In genomic region chr17:43554516-43555403, GRCm38 (mm10) we compare ENCODE assay signal across 14 mouse cellular contexts. TPM values are rescaled to one million over a fixed set of nuclear protein-coding genes. Genes with fewer than 3 reads are reported as not detected.
A peak's percentile ranks its signal among the peaks of the same experiment; 100 is the strongest.
DNase-seq lines count a peak whose midpoint lies in the region; ATAC-seq and TF ChIP-seq lines count a peak whose summit lies in the region.
"Had no signal": no experiment of that assay in that cellular context is flagged by ENCODE, and none has a peak within 500 bp of the region (broad histone marks: within the 10 kb centered on the region; RNA-seq: fewer than 3 reads in every experiment).

No protein-coding gene starts in this region.

- peak overlapping the region; percentile 30; the same call in 1 of the 2 replicates for H3K4me2 ChIP-seq in heart, embryonic 13.5 days
- H3K4me2 ChIP-seq in liver, embryonic 14.5 days (ENCODE audit: low read depth) = no peak overlapping the region
- no peak overlapping the region for H3K4me2 ChIP-seq in forebrain, embryonic 15.5 days (replicated peaks)
- H3K4me2 ChIP-seq: hindbrain, embryonic 14.5 days; lung, embryonic 14.5 days; midbrain, embryonic 12.5 days; neural tube, embryonic 13.5 days had no signal

- H3K4me3 ChIP-seq in heart, embryonic 13.5 days = no peak overlapping the region
- H3K4me3 ChIP-seq in liver, embryonic 14.5 days (ENCODE audit: insufficient read depth in 1 of 2, low read depth in 2 of 2, low read length in 2 of 2) = no peak overlapping the region
- H3K4me3 ChIP-seq in forebrain, embryonic 15.5 days = no peak overlapping the region
- H3K4me3 ChIP-seq: left cerebral cortex, adult 2 months; midbrain, embryonic 12.5 days; neural tube, embryonic 13.5 days had no signal

- TF ChIP-seq EP300 in liver, embryonic 14.5 days (IDR thresholded peaks at IDR 0.05; ENCODE audit: low read depth) = 0 out of 2 replicates have a peak, but pooled peaks have one; percentile 11

- H3K9me3 ChIP-seq in heart, embryonic 13.5 days = no peaks in the 10 kb centered on the region
- no peaks in the 10 kb centered on the region for H3K9me3 ChIP-seq in liver, embryonic 14.5 days (ENCODE audit: control insufficient read depth, low read length)
- H3K9me3 ChIP-seq in forebrain, embryonic 15.5 days = no peaks in the 10 kb centered on the region
- H3K9me3 ChIP-seq: midbrain, embryonic 12.5 days; neural tube, embryonic 13.5 days had no signal

- no peak overlapping the region for H3K9ac ChIP-seq in heart, embryonic 13.5 days
- H3K9ac ChIP-seq in liver, embryonic 14.5 days (replicated peaks) = no peak overlapping the region
- H3K9ac ChIP-seq in forebrain, embryonic 15.5 days (replicated peaks) = no peak overlapping the region
- H3K9ac ChIP-seq: hindbrain, embryonic 14.5 days; lung, embryonic 14.5 days; midbrain, embryonic 12.5 days; neural tube, embryonic 13.5 days had no signal

- intact Hi-C loops in gastrocnemius, postnatal 14 days (cut with DNase I; ENCODE audit: low total_unique reads) = no loop called here

- H3K36me3 ChIP-seq in heart, embryonic 13.5 days = no peaks in the 10 kb centered on the region
- H3K36me3 ChIP-seq in liver, embryonic 14.5 days (replicated peaks; ENCODE audit: control insufficient read depth, insufficient read depth, low read depth) = no peaks in the 10 kb centered on the region
- no peaks in the 10 kb centered on the region for H3K36me3 ChIP-seq in forebrain, embryonic 15.5 days
- H3K36me3 ChIP-seq: midbrain, embryonic 12.5 days; neural tube, embryonic 13.5 days had no signal

- no peaks in the 10 kb centered on the region for H3K27me3 ChIP-seq in heart, embryonic 13.5 days (replicated peaks)
- H3K27me3 ChIP-seq in liver, embryonic 14.5 days (ENCODE audit: control insufficient read depth, insufficient read depth, low read length) = no peaks in the 10 kb centered on the region
- H3K27me3 ChIP-seq in forebrain, embryonic 15.5 days = no peaks in the 10 kb centered on the region
- H3K27me3 ChIP-seq: midbrain, embryonic 12.5 days; neural tube, embryonic 13.5 days had no signal

- peaks cover 35% of the 10 kb centered on the region for H3K4me1 ChIP-seq in heart, embryonic 13.5 days
- peaks cover 0 to 8% of the 10 kb centered on the region in 2 experiments; a peak in 2 of 4 replicates for H3K4me1 ChIP-seq in liver, embryonic 14.5 days (replicated peaks; ENCODE audit: control insufficient read depth in 2 of 2, insufficient read depth in 2 of 2, low read length in 1 of 2)
- H3K4me1 ChIP-seq in forebrain, embryonic 15.5 days = 0 out of 2 replicates have a peak, but pooled peaks cover 5% of the 10 kb centered on the region

- ATAC-seq in heart, embryonic 13.5 days (ENCODE audit: extremely low read depth, insufficient number of reproducible peaks, low FRiP score, low TSS enrichment) = no peak
- no peak for ATAC-seq in liver, embryonic 14.5 days (ENCODE audit: insufficient read depth)
- no peak for ATAC-seq in forebrain, embryonic 15.5 days (replicated peaks)

- 27% methylated on average over 12 of the region's 12 CpGs for WGBS in heart, embryonic 13.5 days
- WGBS in liver, embryonic 14.5 days (ENCODE audit: insufficient replicate concordance) = 21% methylated on average over 12 of the region's 12 CpGs
- 90% methylated on average over 12 of the region's 12 CpGs for WGBS in forebrain, embryonic 15.5 days

- no peak for TF ChIP-seq CTCF in liver, embryonic 14.5 days (IDR thresholded peaks at IDR 0.05; ENCODE audit: low read depth)

- H3K27ac ChIP-seq in heart, embryonic 13.5 days (replicated peaks) = no peak overlapping the region
- H3K27ac ChIP-seq in liver, embryonic 14.5 days = no peak overlapping the region
- H3K27ac ChIP-seq in forebrain, embryonic 15.5 days (replicated peaks) = no peak overlapping the region
- H3K27ac ChIP-seq: hindbrain, embryonic 14.5 days; left cerebral cortex, adult 2 months; midbrain, embryonic 12.5 days; neural tube, embryonic 13.5 days had no signal

- DNase-seq in adrenal gland, adult 8-10 months = peak; percentile 7
- no peak for DNase-seq in adrenal gland, adult 18-20 months (ENCODE audit: low spot score in 2 of 2)
- peak; percentile 40 for DNase-seq in Muller cell, postnatal 12 days (ENCODE audit: inconsistent ontology term)
- peak in 1 of 3 experiments; percentile 5 for DNase-seq in liver, embryonic 14.5 days (ENCODE audit: low read depth in 3 of 3, low spot score in 3 of 3)
- no peak for DNase-seq in c-Kit-positive CD71-positive TER-119-positive erythroid progenitor cells, embryonic 14.5 days (ENCODE audit: low spot score)
- no peak for DNase-seq in gastrocnemius, postnatal 14 days
- DNase-seq: cerebellum, postnatal 14 days had no signal

RNA-seq across cellular contexts. Expression of gene Ankrd66, which starts 11.3 kb away (rescaled TPM):
- total RNA-seq in adrenal gland, adult 8-10 months (2022) = under 1 TPM in 1 of 4 experiments, not detected in 3; 0.30 TPM
- not detected for total RNA-seq in adrenal gland, adult 18-20 months (2021)
- 0.11 TPM in 1 of 2 replicates, not detected in the other for polyA plus RNA-seq in heart, embryonic 13.5 days (2015; fragmentation: Nextera tagmentation; extraction: Ambion mirVana)
- 0.05 and 0.07 TPM in 2 replicates for polyA plus RNA-seq in liver, embryonic 14.5 days (2012; rRNA removed)
- 0.10 TPM in 1 of 2 replicates, not detected in the other for polyA plus RNA-seq in liver, embryonic 14.5 days (2014; fragmentation: Nextera tagmentation; extraction: Ambion mirVana)
- 0.19 and 0.47 TPM in 2 replicates for polyA plus RNA-seq in forebrain, embryonic 15.5 days (2015; fragmentation: Nextera tagmentation; extraction: Ambion mirVana)
- not detected for total RNA-seq in gastrocnemius, postnatal 14 days (2021)
- polyA plus RNA-seq: midbrain, embryonic 12.5 days had no signal

RNA-seq across cellular contexts. Expression of gene Pla2g7, which starts 13.1 kb away (rescaled TPM):
- 10 to 100 TPM; 15.0 to 22.2 (median 17.6) TPM for total RNA-seq in adrenal gland, adult 8-10 months (2022)
- 10 to 100 TPM; 16.9 to 34.4 TPM for total RNA-seq in adrenal gland, adult 18-20 months (2021)
- 12.5 and 13.2 TPM in 2 replicates for polyA plus RNA-seq in heart, embryonic 13.5 days (2015; fragmentation: Nextera tagmentation; extraction: Ambion mirVana)
- 4.0 and 5.0 TPM in 2 replicates for polyA plus RNA-seq in liver, embryonic 14.5 days (2012; rRNA removed)
- 9.9 and 10.7 TPM in 2 replicates for polyA plus RNA-seq in liver, embryonic 14.5 days (2014; fragmentation: Nextera tagmentation; extraction: Ambion mirVana)
- polyA plus RNA-seq in forebrain, embryonic 15.5 days (2015; fragmentation: Nextera tagmentation; extraction: Ambion mirVana) = 8.0 and 9.0 TPM in 2 replicates
- total RNA-seq in gastrocnemius, postnatal 14 days (2021) = 10 to 100 TPM in 1 of 2 experiments, 1 to 10 TPM in 1; 8.2 to 10.0 TPM

RNA-seq across cellular contexts. Expression of gene Mep1a, which starts 52.1 kb away (rescaled TPM):
- not detected for total RNA-seq in adrenal gland, adult 8-10 months (2022)
- under 1 TPM in 1 of 2 experiments, not detected in 1; 0.23 TPM for total RNA-seq in adrenal gland, adult 18-20 months (2021)
- not detected in 2 replicates for polyA plus RNA-seq in heart, embryonic 13.5 days (2015; fragmentation: Nextera tagmentation; extraction: Ambion mirVana)
- polyA plus RNA-seq in liver, embryonic 14.5 days (2012; rRNA removed) = 0.02 and 0.03 TPM in 2 replicates
- polyA plus RNA-seq in liver, embryonic 14.5 days (2014; fragmentation: Nextera tagmentation; extraction: Ambion mirVana) = 0.04 TPM in 1 of 2 replicates, not detected in the other
- 0.11 TPM in 1 of 2 replicates, not detected in the other for polyA plus RNA-seq in forebrain, embryonic 15.5 days (2015; fragmentation: Nextera tagmentation; extraction: Ambion mirVana)
- not detected for total RNA-seq in gastrocnemius, postnatal 14 days (2021)
- total RNA-seq: left cerebral cortex, adult 2 months had no signal
- polyA plus RNA-seq: lung, embryonic 14.5 days; midbrain, embryonic 12.5 days; neural tube, embryonic 13.5 days had no signal

Comparison
In these comparisons a context has a peak if more than half of its experiments do, and no peak if none do; other contexts are left out.
1. DNase-seq: peak in adrenal gland, adult 8-10 months (single experiment) and Muller cell, postnatal 12 days (single experiment); none in adrenal gland, adult 18-20 months (0 of 2), c-Kit-positive CD71-positive TER-119-positive erythroid progenitor cells, embryonic 14.5 days (single experiment) and gastrocnemius, postnatal 14 days (single experiment).